Mouse (Mus musculus) gastrocnemius, postnatal 14 days (tissue): ENCODE results near the gene Olfr597. TPM values are rescaled to one million over a fixed set of nuclear protein-coding genes. Genes with fewer than 3 reads are reported as not detected.
"Not testable (repeated sequence)": the region's sequence is repeated elsewhere in the genome, so short reads cannot be mapped to it uniquely, and the experiment has no call there.

Source experiments
- DNase-seq: peaks from one replicate; pipeline ENCODE4 v3.0.0; 2021; ENCODE audit warnings: mixed read lengths
- intact Hi-C: fragments of 180-260 bp; cut with DNase I; formaldehyde crosslinking; loops from one replicate; pipeline ENCODE4 v1.15.1; 2025; ENCODE audit warnings: low total_unique reads
- long read RNA-seq, 2 experiments: library from polyadenylated mRNA; stranded (forward); transcript quantifications; one replicate each; pipeline ENCODE4 v2.0.0; 2021
- microRNA-seq, 2 experiments: library from miRNA; unstranded; fragments of <30 nt; microRNA quantifications; one replicate each; pipeline ENCODE4 v1.2.0; 2021
- total RNA-seq, 2 experiments: library from RNA; stranded (reverse); gene quantifications; 2 replicates each; pipeline ENCODE4 v1.2.3; 2021

The Olfr597 gene
- not detected for total RNA-seq
- long read RNA-seq, experiment 1, result 0 reads
- long read RNA-seq, experiment 2, result 0 reads

DNA sequence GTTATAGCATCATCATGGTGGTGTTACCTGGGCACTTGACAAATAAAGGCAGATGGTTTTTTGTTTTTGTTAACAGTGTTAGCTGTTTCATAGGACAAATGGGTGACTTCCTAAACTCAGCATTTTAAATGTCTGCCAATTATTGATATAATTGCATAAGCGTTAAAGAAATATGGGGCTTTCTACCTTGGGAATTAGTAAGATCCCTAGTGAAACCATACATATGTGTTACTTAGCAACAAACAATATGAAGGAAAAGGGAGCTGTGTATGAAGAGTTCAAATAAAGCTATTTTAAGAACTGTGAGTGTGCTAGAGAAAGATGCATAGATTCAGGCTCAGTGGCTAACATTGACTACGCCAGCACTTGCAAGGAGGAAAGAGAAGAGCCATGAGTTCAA, at the start of gene Olfr597:
Gene Olfr597 (plus strand): TSS at position 301 of the 400 bp plus-strand sequence.
- intact Hi-C loops, DNase-seq: not testable (repeated sequence)

DNA sequence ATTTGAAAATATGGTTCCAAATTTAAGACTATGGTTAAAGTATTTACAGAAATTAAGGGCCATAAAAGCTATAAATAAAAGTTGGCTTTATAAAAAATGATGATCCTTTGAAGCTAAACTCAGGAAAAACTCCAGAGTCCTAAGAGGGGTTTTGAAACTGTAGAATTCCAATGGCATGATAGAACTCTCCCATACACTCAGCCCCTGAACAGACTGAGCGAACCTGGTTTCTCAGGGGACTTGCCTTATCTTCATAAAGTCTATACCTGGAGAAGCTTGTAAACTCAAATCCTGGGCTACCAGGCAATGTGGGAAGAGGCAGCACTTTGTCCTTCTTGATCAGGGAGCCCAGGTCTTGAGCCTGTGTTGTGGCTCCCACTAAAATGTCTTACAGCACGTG, 10.8 kb upstream of the Olfr597 start, which contains the start of gene Olfr596:
Gene Olfr596 (plus strand): TSS at position 301 of the 400 bp plus-strand sequence.
- intact Hi-C loops, DNase-seq: not testable (repeated sequence)

DNA sequence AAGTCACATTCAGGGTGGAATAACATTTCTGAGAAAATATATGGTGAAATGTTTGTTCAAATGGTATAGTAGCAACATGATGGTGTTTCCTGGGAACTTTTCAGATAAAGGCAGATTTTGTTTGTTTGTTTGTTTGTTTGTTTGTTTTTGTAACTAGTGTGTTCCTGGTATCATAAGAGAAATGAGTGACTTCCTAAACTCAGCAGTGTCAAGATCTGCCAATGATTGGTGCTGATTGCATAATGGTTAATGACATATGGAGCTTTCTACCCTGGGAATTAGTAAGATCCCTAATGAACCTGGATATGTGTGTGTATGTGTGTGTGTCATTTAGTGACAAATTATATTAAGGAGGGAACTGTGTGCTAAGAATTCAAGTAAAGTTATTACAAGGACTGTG, 7.2 kb downstream of the Olfr597 start, which contains the start of gene Olfr598:
Gene Olfr598 (plus strand): TSS at position 301 of the 400 bp plus-strand sequence.
- intact Hi-C loops, result no loop called here

DNA sequence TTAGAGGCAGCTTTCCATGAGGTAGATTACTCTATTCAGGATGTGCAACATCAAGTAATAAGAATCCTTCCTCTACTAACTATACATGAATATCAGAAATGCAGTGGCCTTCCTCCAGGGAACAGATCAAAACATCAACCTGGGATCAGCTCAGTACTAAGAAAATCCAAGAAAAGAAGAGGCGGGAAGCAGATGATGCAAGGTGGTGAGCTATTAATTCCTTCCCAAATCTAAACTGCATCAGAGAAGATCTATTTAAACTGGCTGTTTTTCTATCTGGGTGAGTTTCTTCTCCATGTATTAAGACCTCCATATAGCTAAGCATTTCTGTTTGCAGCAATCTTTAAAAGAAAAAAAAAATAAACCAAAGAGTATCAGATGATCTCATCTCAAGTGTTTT, 19.5 kb downstream of the Olfr597 start, which contains the start of gene Olfr599:
Gene Olfr599 (plus strand): TSS at position 301 of the 400 bp plus-strand sequence.
- DNase-seq, result no peak
- intact Hi-C loops, result no loop called here

More for the DNA sequence above, 7.2 kb downstream of the Olfr597 start, which contains the start of gene Olfr598:
- no peak for DNase-seq

DNA sequence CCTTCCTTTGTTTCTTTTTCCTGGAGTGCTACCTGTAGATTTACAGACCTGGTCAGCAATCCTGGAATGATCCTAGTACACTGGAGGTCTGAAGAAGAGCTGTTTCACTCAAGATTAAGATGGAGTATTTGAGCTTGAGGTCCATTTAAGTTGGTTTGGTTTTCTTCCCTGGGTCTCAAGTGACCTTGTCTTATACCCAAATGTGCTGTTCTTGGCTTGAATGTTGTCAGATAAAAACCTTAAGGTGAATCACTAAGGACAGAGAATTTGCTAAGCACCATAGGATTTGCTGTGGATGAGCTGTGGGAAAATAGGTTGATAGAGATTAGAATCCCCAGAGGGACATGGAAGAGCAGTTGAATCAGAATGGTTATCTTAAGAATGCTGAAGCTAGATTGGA, 33.5 kb downstream of the Olfr597 start, which contains the start of gene Olfr600:
Gene Olfr600 (minus strand): TSS at position 101 of the 400 bp plus-strand sequence.
- intact Hi-C loops, result no loop called here
- no peak for DNase-seq

GRCm38 (mm10) chr7:103362555-103362954, 46.4 kb downstream of the Olfr597 start, which contains the start of gene Olfr601:
Olfr601 (minus strand) TSS chr7:103362655.
- intact Hi-C loops, result no loop called here
- no peak for DNase-seq

Small RNA genes within 50 kb of the gene (microRNA-seq; reads per million reads assigned to microRNA genes)
- gene Gm23550, result 0 reads per million in 2 experiments

Other genes with a start within 250 kb of the Olfr597 start
- not detected for gene Olfr584, start 234.4 kb upstream of the Olfr597 start, total RNA-seq
- gene Olfr585, start 218.6 kb upstream of the Olfr597 start, total RNA-seq, result not detected
- gene Olfr586, start 190.7 kb upstream of the Olfr597 start, total RNA-seq, result not detected
- not detected for gene Olfr588-ps1, start 175.4 kb upstream of the Olfr597 start, total RNA-seq
- gene Olfr589, start 160.0 kb upstream of the Olfr597 start, total RNA-seq, result not detected
- gene Olfr591, start 138.0 kb upstream of the Olfr597 start, total RNA-seq, result not detected
- not detected for gene Olfr592, start 131.5 kb upstream of the Olfr597 start, total RNA-seq
- not detected for gene Olfr593, start 104.5 kb upstream of the Olfr597 start, total RNA-seq
- not detected for gene Olfr594, start 99.3 kb upstream of the Olfr597 start, total RNA-seq
- gene Usp17ld, start 63.8 kb upstream of the Olfr597 start, total RNA-seq, result not detected
- gene Olfr596, start 10.7 kb upstream of the Olfr597 start, total RNA-seq, result not detected
- not detected for gene Olfr598, start 7.3 kb downstream of the Olfr597 start, total RNA-seq
- not detected for gene Olfr599, start 19.6 kb downstream of the Olfr597 start, total RNA-seq
- gene Olfr600, start 33.4 kb downstream of the Olfr597 start, total RNA-seq, result not detected
- not detected for gene Olfr601, start 46.3 kb downstream of the Olfr597 start, total RNA-seq
- gene Olfr603, start 69.9 kb downstream of the Olfr597 start, total RNA-seq, result not detected
- gene Usp17lc, start 98.8 kb downstream of the Olfr597 start, total RNA-seq, result not detected
- not detected for gene Olfr605, start 129.1 kb downstream of the Olfr597 start, total RNA-seq
- not detected for gene Olfr606, start 132.7 kb downstream of the Olfr597 start, total RNA-seq
- gene Olfr607, start 147.8 kb downstream of the Olfr597 start, total RNA-seq, result not detected
- gene Olfr608, start 153.6 kb downstream of the Olfr597 start, total RNA-seq, result not detected
- not detected for gene Olfr609, start 181.7 kb downstream of the Olfr597 start, total RNA-seq
- not detected for gene Olfr610, start 195.8 kb downstream of the Olfr597 start, total RNA-seq
- gene Olfr611, start 204.5 kb downstream of the Olfr597 start, total RNA-seq, result not detected
- gene Olfr612, start 226.4 kb downstream of the Olfr597 start, total RNA-seq, result not detected
- gene Olfr613, start 231.8 kb downstream of the Olfr597 start, total RNA-seq, result not detected
- gene Olfr615, start 239.8 kb downstream of the Olfr597 start, total RNA-seq, result not detected